ENCODE assay signal across 17 mouse cellular contexts in genomic region chr9:57276311-57276710, GRCm38 (mm10). TPM values are rescaled to one million over a fixed set of nuclear protein-coding genes. Genes with fewer than 3 reads are reported as not detected.
DNase-seq lines count a peak whose midpoint lies in the region; ATAC-seq and TF ChIP-seq lines count a peak whose summit lies in the region.
"Had no signal": no experiment of that assay in that cellular context is flagged by ENCODE, and none has a peak within 500 bp of the region (broad histone marks: within the 10 kb centered on the region; RNA-seq: fewer than 3 reads in every experiment).

No protein-coding gene starts in this region.

- H3K9me3 ChIP-seq in heart, embryonic 11.5 days (replicated peaks; ENCODE audit: control insufficient read depth, low read length) = no peaks in the 10 kb centered on the region
- no peaks in the 10 kb centered on the region for H3K9me3 ChIP-seq in liver, embryonic 12.5 days (replicated peaks)
- H3K9me3 ChIP-seq: embryonic facial prominence, embryonic 10.5 days; forebrain, embryonic 12.5 days; heart, embryonic 13.5 days; limb, embryonic 13.5 days; lung, embryonic 15.5 days had no signal

- intact Hi-C loops in gastrocnemius, adult 2 months (cut with DNase I) = no loop called here

- no peak overlapping the region for H3K9ac ChIP-seq in heart, embryonic 11.5 days (ENCODE audit: low read depth, low read length)
- H3K9ac ChIP-seq in liver, adult 2 months (ENCODE audit: low read depth, low read length) = no peak overlapping the region
- no peak overlapping the region for H3K9ac ChIP-seq in liver, embryonic 12.5 days
- H3K9ac ChIP-seq: forebrain, embryonic 12.5 days; heart, embryonic 13.5 days; limb, embryonic 13.5 days; lung, embryonic 15.5 days had no signal

- no peak for TF ChIP-seq POLR2A in liver, adult 2 months (IDR thresholded peaks at IDR 0.05; ENCODE audit: extremely low read depth, insufficient read depth, low read length)

- no peak overlapping the region for H3K4me3 ChIP-seq in heart, embryonic 11.5 days (ENCODE audit: low read depth, low read length)
- no peak overlapping the region for H3K4me3 ChIP-seq in liver, adult 2 months (ENCODE audit: insufficient read depth, low read depth, low read length)
- no peak overlapping the region for H3K4me3 ChIP-seq in liver, embryonic 12.5 days
- H3K4me3 ChIP-seq in gastrocnemius, adult 2 months = no peak overlapping the region
- H3K4me3 ChIP-seq: embryonic facial prominence, embryonic 10.5 days; forebrain, embryonic 12.5 days; heart, embryonic 13.5 days; limb, embryonic 13.5 days; lung, embryonic 15.5 days had no signal

- H3K27ac ChIP-seq in heart, embryonic 11.5 days (ENCODE audit: low read depth, low read length) = no peak overlapping the region
- no peak overlapping the region for H3K27ac ChIP-seq in liver, adult 2 months (replicated peaks; ENCODE audit: insufficient read depth, low read depth, low read length)
- H3K27ac ChIP-seq in liver, embryonic 12.5 days = no peak overlapping the region
- no peak overlapping the region for H3K27ac ChIP-seq in gastrocnemius, adult 2 months
- H3K27ac ChIP-seq: embryonic facial prominence, embryonic 10.5 days; forebrain, embryonic 12.5 days; heart, embryonic 13.5 days; limb, embryonic 13.5 days; lung, embryonic 15.5 days had no signal

- no peaks in the 10 kb centered on the region for H3K36me3 ChIP-seq in heart, embryonic 11.5 days (ENCODE audit: control insufficient read depth, insufficient read depth, low read length)
- H3K36me3 ChIP-seq in liver, adult 2 months (ENCODE audit: control insufficient read depth, insufficient read depth, low read length) = no peaks in the 10 kb centered on the region
- no peaks in the 10 kb centered on the region for H3K36me3 ChIP-seq in liver, embryonic 12.5 days
- H3K36me3 ChIP-seq: embryonic facial prominence, embryonic 10.5 days; forebrain, embryonic 12.5 days; heart, embryonic 13.5 days; limb, embryonic 13.5 days; lung, embryonic 15.5 days had no signal

- no peaks in the 10 kb centered on the region for H3K27me3 ChIP-seq in heart, embryonic 11.5 days (ENCODE audit: control insufficient read depth, insufficient read depth, low read length)
- H3K27me3 ChIP-seq in liver, adult 2 months (ENCODE audit: control insufficient read depth, insufficient read depth, low read length) = no peaks in the 10 kb centered on the region
- peaks cover 52% of the 10 kb centered on the region for H3K27me3 ChIP-seq in liver, embryonic 12.5 days (replicated peaks)
- H3K27me3 ChIP-seq: forebrain, embryonic 12.5 days; lung, embryonic 15.5 days; Patski had no signal

- TF ChIP-seq CTCF in liver, adult 2 months (IDR thresholded peaks at IDR 0.05; ENCODE audit: low read depth, low read length) = no peak
- TF ChIP-seq CTCF in gastrocnemius, adult 2 months (IDR thresholded peaks at IDR 0.05) = no peak

- peaks cover 25% of the 10 kb centered on the region for H3K4me1 ChIP-seq in heart, embryonic 11.5 days (ENCODE audit: control insufficient read depth, insufficient read depth, low read length)
- H3K4me1 ChIP-seq in liver, adult 2 months (ENCODE audit: control insufficient read depth, insufficient read depth, low read length) = 0 out of 2 replicates have a peak, but pooled peaks cover 2% of the 10 kb centered on the region
- H3K4me1 ChIP-seq in liver, embryonic 12.5 days = peaks cover 53% of the 10 kb centered on the region

- peak; percentile 97 for DNase-seq in heart, adult 11 months
- DNase-seq in liver, adult 2 months (ENCODE audit: extremely low read depth, low read depth, low spot score) = peak; percentile 53
- peak; percentile 91 for DNase-seq in gastrocnemius, adult 2 months
- DNase-seq in heart, postnatal 4 days = peak; percentile 37
- no peak for DNase-seq in thymus, postnatal 36 days
- DNase-seq: adrenal gland, postnatal 25 days had no signal

- no peak for ATAC-seq in heart, embryonic 11.5 days (replicated peaks; ENCODE audit: insufficient number of reproducible peaks, low FRiP score, low TSS enrichment)
- ATAC-seq in liver, embryonic 12.5 days = no peak
- ATAC-seq: intestine, embryonic 16.5 days; Patski had no signal

- no peak overlapping the region for H3K4me2 ChIP-seq in heart, embryonic 11.5 days
- H3K4me2 ChIP-seq in liver, embryonic 12.5 days = no peak overlapping the region
- H3K4me2 ChIP-seq: forebrain, embryonic 12.5 days; heart, embryonic 13.5 days; limb, embryonic 13.5 days; lung, embryonic 15.5 days had no signal

- no peaks in the 10 kb centered on the region for H3K79me2 ChIP-seq in liver, adult 2 months (ENCODE audit: control insufficient read depth, insufficient read depth, low read length)

RNA-seq across cellular contexts. Expression of gene 1700017B05Rik, which starts 13.9 kb away (rescaled TPM):
- polyA plus RNA-seq in heart, embryonic 11.5 days (2014; fragmentation: Nextera tagmentation; extraction: Ambion mirVana) = 15.5 and 16.2 TPM in 2 replicates
- 1.7 and 4.4 TPM in 2 replicates for total RNA-seq in liver, adult 2 months (2014; rRNA removed)
- polyA plus RNA-seq in liver, adult 2 months (2012; rRNA removed) = 4.9 and 6.3 TPM in 2 replicates
- polyA plus RNA-seq in liver, embryonic 12.5 days (2016; fragmentation: Nextera tagmentation; extraction: Ambion mirVana) = 22.2 and 23.4 TPM in 2 replicates
- total RNA-seq in gastrocnemius, adult 2 months (2021) = 1 to 10 TPM; 3.8 to 5.3 TPM
- 10 to 100 TPM; 21.6 to 26.6 TPM for total RNA-seq in heart, postnatal 4 days (2021)

RNA-seq across cellular contexts. Expression of gene Trcg1, which starts 40.0 kb away (rescaled TPM):
- polyA plus RNA-seq in heart, embryonic 11.5 days (2014; fragmentation: Nextera tagmentation; extraction: Ambion mirVana) = not detected in 2 replicates
- total RNA-seq in liver, adult 2 months (2014; rRNA removed) = not detected in 2 replicates
- not detected in 2 replicates for polyA plus RNA-seq in liver, adult 2 months (2012; rRNA removed)
- not detected in 2 replicates for polyA plus RNA-seq in liver, embryonic 12.5 days (2016; fragmentation: Nextera tagmentation; extraction: Ambion mirVana)
- not detected for total RNA-seq in gastrocnemius, adult 2 months (2021)
- not detected for total RNA-seq in heart, postnatal 4 days (2021)
- total RNA-seq: adrenal gland, postnatal 25 days; megakaryocyte-erythroid progenitor cell, adult 5-6 weeks had no signal
- polyA plus RNA-seq: forebrain, embryonic 12.5 days; intestine, embryonic 16.5 days; limb, embryonic 13.5 days; lung, embryonic 15.5 days; Patski; thymus, postnatal 0 days had no signal

Comparison
In these comparisons a context has a peak if more than half of its experiments do, and no peak if none do; other contexts are left out.
1. DNase-seq: peak in heart, adult 11 months (single experiment), liver, adult 2 months (single experiment), gastrocnemius, adult 2 months (single experiment) and heart, postnatal 4 days (single experiment); none in thymus, postnatal 36 days (0 of 2).